Mouse (Mus musculus): ENCODE data around the gene Chac1. TPM values are rescaled to one million over a fixed set of nuclear protein-coding genes. Genes with fewer than 3 reads are reported as not detected.
A peak's percentile ranks its signal among the peaks of the same experiment; 100 is the strongest.

The Chac1 gene
- polyA plus RNA-seq, 1 experiment from 2014 or later: 0.20 TPM

DNA sequence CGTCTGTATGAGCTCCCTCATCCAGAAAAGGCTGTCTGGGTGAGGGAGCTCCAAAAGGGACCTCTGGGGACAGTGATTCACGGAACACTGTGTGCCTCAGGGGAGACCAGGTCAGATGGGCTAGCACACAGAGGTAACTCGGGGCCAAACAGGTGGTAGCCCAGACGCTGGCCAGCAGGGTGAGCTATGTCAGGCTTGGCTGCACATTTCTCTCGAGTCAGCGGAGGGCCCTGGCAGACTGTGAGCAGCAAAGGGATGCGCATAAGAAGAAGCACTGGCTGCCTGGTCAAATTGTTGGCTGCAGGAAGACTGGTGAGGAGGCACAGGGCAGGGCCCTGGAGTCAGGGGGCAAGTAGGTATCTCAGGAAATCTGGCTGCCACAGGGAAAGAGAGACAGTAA lies 4.6 kb downstream of the Chac1 start:
- WGBS: 25% methylated on average over 7 of the region's 7 CpGs
- H3K27ac ChIP-seq (ENCODE audit: low read length): no peak overlapping the region

DNA sequence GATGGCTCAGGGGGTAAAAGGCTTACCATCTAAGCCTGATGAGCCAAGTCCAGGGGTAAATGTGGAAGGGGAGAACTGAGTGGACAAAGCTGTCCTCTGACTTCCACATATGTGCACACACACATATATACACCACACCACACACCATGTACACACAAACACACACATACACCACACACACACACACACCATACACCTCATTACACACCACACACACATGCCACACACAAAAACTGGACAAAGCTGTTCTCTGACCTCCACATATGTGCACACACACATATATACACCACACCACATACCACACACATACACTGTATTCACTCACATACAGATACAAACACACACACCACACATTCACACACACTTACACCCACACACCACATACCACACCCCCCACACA lies 5.3 kb downstream of the Chac1 start:
- Histone ChIP-seq H3K36me3 (ENCODE audit: control insufficient read depth, insufficient read depth, low read length) (no peaks in the 10 kb centered on the region), H3K4me3 (ENCODE audit: low read depth, low read length) (no peak overlapping the region), H3K4me1 (ENCODE audit: control insufficient read depth, insufficient read depth, low read length) (no peaks in the 10 kb centered on the region), H3K9me3 (ENCODE audit: control insufficient read depth, low read depth, low read length) (no peaks in the 10 kb centered on the region), H3K9ac (replicated peaks; ENCODE audit: low read depth, low read length) (no peak overlapping the region), H3K27ac (ENCODE audit: low read length) (no peak overlapping the region), H3K4me2 (replicated peaks; ENCODE audit: low read depth, low read length) (no peak overlapping the region), H3K27me3 (ENCODE audit: control insufficient read depth, insufficient read depth, low read length) (peaks cover under 1% of the 10 kb centered on the region; the same call in 1 of the 2 replicates)
- ATAC-seq (ENCODE audit: insufficient number of reproducible peaks, insufficient read depth, low FRiP score, low read depth): 0 out of 2 replicates have a peak, but pooled peaks have one; percentile 23

More for the DNA sequence above, 4.6 kb downstream of the Chac1 start:
- H3K4me1 ChIP-seq (ENCODE audit: control insufficient read depth, insufficient read depth, low read length): no peaks in the 10 kb centered on the region
- H3K27me3 ChIP-seq (ENCODE audit: control insufficient read depth, insufficient read depth, low read length): peaks cover 4% of the 10 kb centered on the region; the same call in 1 of the 2 replicates
- ATAC-seq (ENCODE audit: insufficient number of reproducible peaks, insufficient read depth, low FRiP score, low read depth): no peak
- no peak overlapping the region for H3K4me2 ChIP-seq (replicated peaks; ENCODE audit: low read depth, low read length)
- no peak overlapping the region for H3K4me3 ChIP-seq (ENCODE audit: low read depth, low read length)
- H3K36me3 ChIP-seq (ENCODE audit: control insufficient read depth, insufficient read depth, low read length): no peaks in the 10 kb centered on the region
- H3K9ac ChIP-seq (replicated peaks; ENCODE audit: low read depth, low read length): no peak overlapping the region
- no peaks in the 10 kb centered on the region for H3K9me3 ChIP-seq (ENCODE audit: control insufficient read depth, low read depth, low read length)

DNA sequence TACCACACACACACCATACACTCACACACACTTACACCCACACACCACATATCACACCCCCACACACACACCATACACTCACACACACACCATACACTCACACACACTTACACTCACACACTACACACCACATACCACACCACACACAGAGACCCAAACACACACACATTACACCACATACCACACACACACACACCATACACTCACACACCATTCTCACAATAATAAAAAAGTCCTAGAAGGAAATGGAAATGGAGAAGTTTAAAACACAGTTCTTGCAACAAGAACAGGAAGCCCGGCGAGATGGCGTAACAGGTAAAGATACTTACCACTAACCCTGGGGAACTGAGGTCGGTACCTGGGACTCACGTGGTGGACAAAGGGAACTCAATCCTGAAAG lies 5.8 kb downstream of the Chac1 start:
- no peak overlapping the region for H3K4me3 ChIP-seq (ENCODE audit: low read depth, low read length)
- H3K9me3 ChIP-seq (ENCODE audit: control insufficient read depth, low read depth, low read length): 0 out of 2 replicates have a peak, but pooled peaks cover 2% of the 10 kb centered on the region
- no peaks in the 10 kb centered on the region for H3K36me3 ChIP-seq (ENCODE audit: control insufficient read depth, insufficient read depth, low read length)
- H3K4me2 ChIP-seq (replicated peaks; ENCODE audit: low read depth, low read length): no peak overlapping the region
- no peak overlapping the region for H3K27ac ChIP-seq (ENCODE audit: low read length)
- 89% methylated on average over 5 of the region's 5 CpGs for WGBS
- H3K27me3 ChIP-seq (ENCODE audit: control insufficient read depth, insufficient read depth, low read length): no peaks in the 10 kb centered on the region
- no peaks in the 10 kb centered on the region for H3K4me1 ChIP-seq (ENCODE audit: control insufficient read depth, insufficient read depth, low read length)
- no peak overlapping the region for H3K9ac ChIP-seq (replicated peaks; ENCODE audit: low read depth, low read length)
- ATAC-seq (ENCODE audit: insufficient number of reproducible peaks, insufficient read depth, low FRiP score, low read depth): no peak

DNA sequence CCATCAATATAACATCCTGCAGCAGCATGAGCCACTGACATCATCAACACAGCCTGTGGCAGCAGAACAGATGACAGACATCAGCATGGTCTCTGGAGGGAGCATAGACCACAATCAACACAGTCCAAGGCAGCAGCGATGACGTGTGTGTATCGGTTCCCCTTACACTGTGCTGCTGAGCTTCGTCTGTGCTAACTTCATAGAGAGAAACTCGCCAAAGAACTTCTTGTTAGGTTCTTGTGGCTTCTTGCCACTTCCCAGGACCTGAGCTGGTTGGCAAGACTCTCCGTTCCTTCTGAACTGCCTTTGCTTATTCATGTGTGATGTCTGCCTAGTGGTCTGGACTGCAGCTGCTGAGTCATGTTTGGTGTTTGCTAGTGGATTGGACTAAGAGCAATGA lies 7.2 kb downstream of the Chac1 start:
- Histone ChIP-seq H3K4me2 (replicated peaks; ENCODE audit: low read depth, low read length) (no peak overlapping the region), H3K27ac (ENCODE audit: low read length) (no peak overlapping the region), H3K27me3 (ENCODE audit: control insufficient read depth, insufficient read depth, low read length) (no peaks in the 10 kb centered on the region), H3K9ac (replicated peaks; ENCODE audit: low read depth, low read length) (no peak overlapping the region), H3K4me1 (ENCODE audit: control insufficient read depth, insufficient read depth, low read length) (no peaks in the 10 kb centered on the region), H3K9me3 (ENCODE audit: control insufficient read depth, low read depth, low read length) (0 out of 2 replicates have a peak, but pooled peaks cover 4% of the 10 kb centered on the region), H3K4me3 (ENCODE audit: low read depth, low read length) (no peak overlapping the region), H3K36me3 (ENCODE audit: control insufficient read depth, insufficient read depth, low read length) (no peaks in the 10 kb centered on the region)
- WGBS: 92% methylated on average over 6 of the region's 6 CpGs
- ATAC-seq (ENCODE audit: insufficient number of reproducible peaks, insufficient read depth, low FRiP score, low read depth): no peak

DNA sequence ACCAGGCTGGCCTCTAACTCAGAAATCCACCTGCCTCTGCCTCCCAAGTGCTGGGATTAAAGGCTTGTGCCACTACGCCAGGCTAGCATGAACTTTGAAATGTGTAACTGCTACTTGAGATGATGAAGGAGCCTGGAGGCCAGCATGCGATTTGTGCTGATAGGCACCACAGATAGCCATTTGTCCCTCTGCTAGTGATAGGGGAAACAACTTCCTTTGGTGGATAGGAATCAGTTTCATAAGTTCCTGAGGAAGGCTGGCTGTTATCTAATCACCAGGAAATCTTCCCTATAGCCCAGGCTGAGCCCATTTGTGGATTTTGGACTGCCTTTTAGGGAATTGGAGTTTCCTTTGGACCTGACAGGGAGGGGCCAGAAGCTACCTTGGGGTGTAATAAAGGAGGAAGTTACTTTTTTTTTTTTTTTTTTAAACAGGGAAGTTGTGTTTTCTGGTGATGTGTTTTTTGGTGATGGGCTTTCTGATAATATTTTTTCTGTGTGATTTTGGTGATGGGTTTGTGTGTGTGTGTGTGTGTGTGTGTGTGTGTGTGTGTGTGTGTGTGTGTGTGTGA lies 8.8 kb downstream of the Chac1 start:
- ATAC-seq (ENCODE audit: insufficient number of reproducible peaks, insufficient read depth, low FRiP score, low read depth): no peak
- Histone ChIP-seq H3K4me1 (ENCODE audit: control insufficient read depth, insufficient read depth, low read length) (no peaks in the 10 kb centered on the region), H3K27me3 (ENCODE audit: control insufficient read depth, insufficient read depth, low read length) (no peaks in the 10 kb centered on the region), H3K9ac (replicated peaks; ENCODE audit: low read depth, low read length) (no peak overlapping the region), H3K4me2 (replicated peaks; ENCODE audit: low read depth, low read length) (no peak overlapping the region), H3K27ac (ENCODE audit: low read length) (no peak overlapping the region), H3K9me3 (ENCODE audit: control insufficient read depth, low read depth, low read length) (0 out of 2 replicates have a peak, but pooled peaks cover 4% of the 10 kb centered on the region), H3K4me3 (ENCODE audit: low read depth, low read length) (no peak overlapping the region), H3K36me3 (ENCODE audit: control insufficient read depth, insufficient read depth, low read length) (no peaks in the 10 kb centered on the region)
- WGBS: 79% methylated on average over 2 of the region's 2 CpGs

DNA sequence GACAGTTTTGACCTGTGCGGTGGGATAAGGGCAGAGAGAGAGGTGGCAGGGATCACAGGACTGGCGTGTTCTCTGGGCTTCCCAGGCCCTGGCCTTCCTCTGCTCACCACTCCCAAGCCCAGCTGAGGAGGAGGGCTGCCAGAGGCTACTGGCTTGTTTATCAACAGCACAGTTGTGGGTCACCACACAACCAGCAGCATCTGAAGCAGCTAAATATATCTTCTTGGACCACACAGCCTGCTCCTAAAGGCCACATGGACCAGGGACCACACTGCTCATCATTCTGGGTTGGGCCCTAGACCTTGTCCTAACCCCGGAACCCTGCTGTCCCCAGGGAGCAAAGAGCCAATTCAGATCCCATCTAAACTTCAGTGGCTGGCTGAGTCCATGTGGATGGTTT lies 13.9 kb downstream of the Chac1 start:
- ATAC-seq (ENCODE audit: insufficient number of reproducible peaks, insufficient read depth, low FRiP score, low read depth): no peak
- H3K27ac ChIP-seq (ENCODE audit: low read length): no peak overlapping the region
- H3K9ac ChIP-seq (replicated peaks; ENCODE audit: low read depth, low read length): no peak overlapping the region
- 0 out of 2 replicates have a peak, but pooled peaks cover 4% of the 10 kb centered on the region for H3K9me3 ChIP-seq (ENCODE audit: control insufficient read depth, low read depth, low read length)
- no peaks in the 10 kb centered on the region for H3K27me3 ChIP-seq (ENCODE audit: control insufficient read depth, insufficient read depth, low read length)
- WGBS: 81% methylated on average over 3 of the region's 3 CpGs
- no peak overlapping the region for H3K4me2 ChIP-seq (replicated peaks; ENCODE audit: low read depth, low read length)
- no peak overlapping the region for H3K4me3 ChIP-seq (ENCODE audit: low read depth, low read length)
- peaks cover 3% of the 10 kb centered on the region for H3K36me3 ChIP-seq (ENCODE audit: control insufficient read depth, insufficient read depth, low read length)
- no peaks in the 10 kb centered on the region for H3K4me1 ChIP-seq (ENCODE audit: control insufficient read depth, insufficient read depth, low read length)

DNA sequence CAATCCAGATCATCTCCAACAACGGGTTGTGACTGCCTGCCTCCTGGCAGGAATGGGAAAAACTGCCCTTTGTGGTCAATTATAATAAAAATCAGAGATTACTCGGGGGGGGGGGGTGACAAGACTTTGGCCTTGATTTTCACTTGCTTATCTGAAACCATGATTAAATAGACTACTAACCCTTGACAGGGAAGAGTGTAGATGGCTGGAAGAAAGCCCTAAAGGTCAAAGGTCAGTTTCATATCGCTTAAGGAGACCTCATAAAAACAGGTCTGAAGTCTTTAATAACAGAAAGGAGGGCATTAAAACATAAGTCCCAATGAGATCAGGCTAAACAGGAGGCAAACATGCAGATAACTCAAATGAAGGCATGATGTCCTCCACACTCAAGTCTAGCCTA lies 16.3 kb downstream of the Chac1 start:
- Histone ChIP-seq H3K9ac (replicated peaks; ENCODE audit: low read depth, low read length) (no peak overlapping the region), H3K4me3 (ENCODE audit: low read depth, low read length) (no peak overlapping the region), H3K36me3 (ENCODE audit: control insufficient read depth, insufficient read depth, low read length) (peaks cover 11% of the 10 kb centered on the region), H3K4me2 (replicated peaks; ENCODE audit: low read depth, low read length) (no peak overlapping the region), H3K27ac (ENCODE audit: low read length) (no peak overlapping the region), H3K27me3 (ENCODE audit: control insufficient read depth, insufficient read depth, low read length) (no peaks in the 10 kb centered on the region), H3K4me1 (ENCODE audit: control insufficient read depth, insufficient read depth, low read length) (no peaks in the 10 kb centered on the region), H3K9me3 (ENCODE audit: control insufficient read depth, low read depth, low read length) (no peaks in the 10 kb centered on the region)
- ATAC-seq (ENCODE audit: insufficient number of reproducible peaks, insufficient read depth, low FRiP score, low read depth): no peak
- WGBS: 78% methylated on average over 3 of the region's 3 CpGs

DNA sequence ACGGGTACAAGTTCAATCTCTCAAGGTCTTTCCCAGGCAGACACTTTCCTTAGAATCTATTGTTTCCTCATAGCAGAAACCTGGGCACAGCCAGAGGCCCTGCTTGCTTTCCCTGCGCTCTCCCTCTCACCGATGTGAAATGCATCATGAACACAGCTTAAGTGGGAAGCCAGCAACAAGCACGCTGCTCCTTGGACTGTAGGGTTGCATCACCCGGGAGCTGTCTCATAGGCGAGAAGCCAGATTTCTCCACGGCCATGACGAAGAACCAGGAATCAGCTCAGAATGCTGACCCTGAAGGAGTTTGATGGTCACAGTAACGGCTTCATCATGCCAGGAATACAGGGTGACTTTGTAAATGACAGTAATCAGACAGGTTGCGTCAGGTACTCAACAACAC lies 19.1 kb downstream of the Chac1 start:
- no peak for ATAC-seq (ENCODE audit: insufficient number of reproducible peaks, insufficient read depth, low FRiP score, low read depth)
- H3K9ac ChIP-seq (replicated peaks; ENCODE audit: low read depth, low read length): no peak overlapping the region
- no peak overlapping the region for H3K4me3 ChIP-seq (ENCODE audit: low read depth, low read length)
- peaks cover 38% of the 10 kb centered on the region for H3K36me3 ChIP-seq (ENCODE audit: control insufficient read depth, insufficient read depth, low read length)
- H3K27me3 ChIP-seq (ENCODE audit: control insufficient read depth, insufficient read depth, low read length): no peaks in the 10 kb centered on the region
- H3K9me3 ChIP-seq (ENCODE audit: control insufficient read depth, low read depth, low read length): no peaks in the 10 kb centered on the region
- no peaks in the 10 kb centered on the region for H3K4me1 ChIP-seq (ENCODE audit: control insufficient read depth, insufficient read depth, low read length)
- 94% methylated on average over 10 of the region's 10 CpGs for WGBS
- H3K4me2 ChIP-seq (replicated peaks; ENCODE audit: low read depth, low read length): no peak overlapping the region
- H3K27ac ChIP-seq (ENCODE audit: low read length): no peak overlapping the region

DNA sequence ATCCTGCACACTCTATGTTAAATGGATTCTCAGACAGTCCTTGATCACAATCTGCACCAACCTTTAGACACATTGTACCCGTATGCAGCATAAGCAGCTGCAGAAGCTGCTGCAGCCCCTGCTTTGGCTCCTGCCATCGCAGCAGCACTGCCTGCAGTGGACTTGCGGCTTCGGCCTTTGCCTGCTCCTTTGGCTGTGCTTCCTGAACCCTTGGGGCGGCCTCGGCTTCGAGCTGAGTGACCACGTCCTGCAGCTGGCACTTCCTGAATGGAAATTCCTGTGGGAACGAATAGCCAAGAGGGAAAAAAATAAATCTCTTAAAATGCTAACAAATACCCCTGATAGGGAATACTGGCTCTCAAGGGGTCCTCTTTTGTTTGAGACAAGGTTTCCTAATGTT lies 26.3 kb downstream of the Chac1 start:
- H3K9me3 ChIP-seq (ENCODE audit: control insufficient read depth, low read depth, low read length): no peaks in the 10 kb centered on the region
- H3K9ac ChIP-seq (replicated peaks; ENCODE audit: low read depth, low read length): no peak overlapping the region
- no peak for ATAC-seq (ENCODE audit: insufficient number of reproducible peaks, insufficient read depth, low FRiP score, low read depth)
- H3K4me2 ChIP-seq (replicated peaks; ENCODE audit: low read depth, low read length): no peak overlapping the region
- WGBS: 85% methylated on average over 9 of the region's 9 CpGs
- no peaks in the 10 kb centered on the region for H3K27me3 ChIP-seq (ENCODE audit: control insufficient read depth, insufficient read depth, low read length)
- H3K27ac ChIP-seq (ENCODE audit: low read length): no peak overlapping the region
- peaks cover 76% of the 10 kb centered on the region for H3K36me3 ChIP-seq (ENCODE audit: control insufficient read depth, insufficient read depth, low read length)
- no peaks in the 10 kb centered on the region for H3K4me1 ChIP-seq (ENCODE audit: control insufficient read depth, insufficient read depth, low read length)
- H3K4me3 ChIP-seq (ENCODE audit: low read depth, low read length): no peak overlapping the region

Measured in stomach, embryonic 14.5 days (tissue).